In the genomic region with DNA sequence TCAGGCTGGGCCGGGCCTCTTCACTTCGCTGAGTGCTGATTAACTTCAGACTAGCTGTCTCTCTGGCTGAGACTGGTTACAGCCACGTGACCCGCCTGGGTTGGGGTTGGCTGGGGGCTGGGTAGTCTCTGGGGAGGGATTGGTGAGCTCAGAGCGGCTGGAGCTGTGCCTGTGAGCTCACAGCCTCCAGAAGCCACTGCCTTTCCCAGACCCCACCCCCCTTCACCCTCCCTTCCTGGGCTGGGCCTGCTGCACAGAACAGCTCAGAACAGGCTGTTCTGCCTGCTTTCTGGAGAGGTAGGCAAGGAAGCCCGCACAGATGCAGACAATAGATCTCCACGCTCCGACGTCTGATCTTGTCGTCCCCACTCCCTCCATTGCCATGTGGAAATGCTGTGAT, we compare ENCODE assay signal across 8 mouse cellular contexts. TPM values are rescaled to one million over a fixed set of nuclear protein-coding genes. Genes with fewer than 3 reads are reported as not detected.
DNase-seq lines count a peak whose midpoint lies in the region; ATAC-seq lines count a peak whose summit lies in the region.

No protein-coding gene starts in this region.

- intact Hi-C loops in left cerebral cortex, postnatal 36 days (cut with DNase I): no loop called here

- no peaks in the 10 kb centered on the region for H3K9me3 ChIP-seq in midbrain, embryonic 10.5 days (replicated peaks)

- peak overlapping the region; percentile 37 for H3K4me3 ChIP-seq in midbrain, embryonic 10.5 days

- H3K27ac ChIP-seq in midbrain, embryonic 10.5 days (replicated peaks): peak overlapping the region; percentile 83

- H3K27me3 ChIP-seq in midbrain, embryonic 10.5 days (ENCODE audit: low read depth, poor library complexity, severe bottlenecking): no peaks in the 10 kb centered on the region

- DNase-seq in adrenal gland, postnatal 10 days: peak; percentile 96
- DNase-seq in embryo, embryonic 9.5 days (ENCODE audit: extremely low spot score): peak; percentile 92
- DNase-seq in kidney, adult 11 months: peak; percentile 97
- peak; percentile 87 to 90 for DNase-seq in left cerebral cortex, postnatal 36 days (ENCODE audit: low spot score in 2 of 2)
- peak; percentile 90 for DNase-seq in midbrain, embryonic 10.5 days (ENCODE audit: low spot score)
- peak; percentile 97 for DNase-seq in skeletal muscle tissue, adult 2 months (ENCODE audit: low read depth, low spot score)

- ATAC-seq in granulocyte monocyte progenitor cell, adult 5-6 weeks (replicated peaks; ENCODE audit: poor library complexity, severe bottlenecking): peak; percentile 86
- no peak for ATAC-seq in erythroblast, adult 5-6 weeks (replicated peaks; ENCODE audit: low FRiP score, poor library complexity, severe bottlenecking)

- WGBS in midbrain, embryonic 10.5 days: 2% methylated on average over 10 of the region's 10 CpGs

- no peaks in the 10 kb centered on the region for H3K36me3 ChIP-seq in midbrain, embryonic 10.5 days

- H3K4me1 ChIP-seq in midbrain, embryonic 10.5 days: peaks cover 21% of the 10 kb centered on the region

RNA-seq across cellular contexts. Expression of a gene that starts 13.0 kb away (rescaled TPM):
- 10 to 100 TPM; 18.6 to 20.1 TPM for total RNA-seq in adrenal gland, postnatal 10 days (2021)
- total RNA-seq in granulocyte monocyte progenitor cell, adult 5-6 weeks (2014; fragmentation: Nextera tagmentation): not detected in 2 replicates
- not detected in 2 replicates for total RNA-seq in granulocyte monocyte progenitor cell, adult 5-6 weeks (2017)
- 10 to 100 TPM; 15.4 to 21.4 TPM for total RNA-seq in left cerebral cortex, postnatal 36 days (2021)
- 25.0 and 25.2 TPM in 2 replicates for polyA plus RNA-seq in midbrain, embryonic 10.5 days (2016; fragmentation: Nextera tagmentation; extraction: Ambion mirVana)
- 0.84 TPM in 1 of 2 replicates, not detected in the other for total RNA-seq in erythroblast, adult 5-6 weeks (2015; ENCODE audit: low replicate concordance)
- total RNA-seq in erythroblast, adult 5-6 weeks (2017; ENCODE audit: low replicate concordance): 0.84 TPM in 1 of 2 replicates, not detected in the other

RNA-seq across cellular contexts. Expression of a gene that starts 44.1 kb away (rescaled TPM):
- 10 to 100 TPM; 14.3 to 23.9 TPM for total RNA-seq in adrenal gland, postnatal 10 days (2021)
- total RNA-seq in granulocyte monocyte progenitor cell, adult 5-6 weeks (2014; fragmentation: Nextera tagmentation): 0.70 and 4.5 TPM in 2 replicates
- total RNA-seq in granulocyte monocyte progenitor cell, adult 5-6 weeks (2017): 0.47 TPM in 1 of 2 replicates, not detected in the other
- 10 to 100 TPM; 12.2 to 13.1 TPM for total RNA-seq in left cerebral cortex, postnatal 36 days (2021)
- 52.4 and 57.4 TPM in 2 replicates for polyA plus RNA-seq in midbrain, embryonic 10.5 days (2016; fragmentation: Nextera tagmentation; extraction: Ambion mirVana)
- 2.1 and 15.6 TPM in 2 replicates for total RNA-seq in erythroblast, adult 5-6 weeks (2015; ENCODE audit: low replicate concordance)
- 0.56 TPM in 1 of 2 replicates, not detected in the other for total RNA-seq in erythroblast, adult 5-6 weeks (2017; ENCODE audit: low replicate concordance)

Comparison
In these comparisons a context has a peak if more than half of its experiments do, and no peak if none do; other contexts are left out.
1. RNA of a gene that starts 13.0 kb away (total RNA-seq): 15.4 to 21.4 TPM in left cerebral cortex, postnatal 36 days and 18.6 to 20.1 TPM in adrenal gland, postnatal 10 days; not detected in granulocyte monocyte progenitor cell, adult 5-6 weeks and 0.84 TPM in erythroblast, adult 5-6 weeks; every median in the first group is over 4 times any median in the second.
2. Peak in every context shown above with its lines, with median percentiles within 50 percentile points of each other: DNase-seq.